Comparison of ENCODE assay signal across 8 mouse cellular contexts in the genomic region with DNA sequence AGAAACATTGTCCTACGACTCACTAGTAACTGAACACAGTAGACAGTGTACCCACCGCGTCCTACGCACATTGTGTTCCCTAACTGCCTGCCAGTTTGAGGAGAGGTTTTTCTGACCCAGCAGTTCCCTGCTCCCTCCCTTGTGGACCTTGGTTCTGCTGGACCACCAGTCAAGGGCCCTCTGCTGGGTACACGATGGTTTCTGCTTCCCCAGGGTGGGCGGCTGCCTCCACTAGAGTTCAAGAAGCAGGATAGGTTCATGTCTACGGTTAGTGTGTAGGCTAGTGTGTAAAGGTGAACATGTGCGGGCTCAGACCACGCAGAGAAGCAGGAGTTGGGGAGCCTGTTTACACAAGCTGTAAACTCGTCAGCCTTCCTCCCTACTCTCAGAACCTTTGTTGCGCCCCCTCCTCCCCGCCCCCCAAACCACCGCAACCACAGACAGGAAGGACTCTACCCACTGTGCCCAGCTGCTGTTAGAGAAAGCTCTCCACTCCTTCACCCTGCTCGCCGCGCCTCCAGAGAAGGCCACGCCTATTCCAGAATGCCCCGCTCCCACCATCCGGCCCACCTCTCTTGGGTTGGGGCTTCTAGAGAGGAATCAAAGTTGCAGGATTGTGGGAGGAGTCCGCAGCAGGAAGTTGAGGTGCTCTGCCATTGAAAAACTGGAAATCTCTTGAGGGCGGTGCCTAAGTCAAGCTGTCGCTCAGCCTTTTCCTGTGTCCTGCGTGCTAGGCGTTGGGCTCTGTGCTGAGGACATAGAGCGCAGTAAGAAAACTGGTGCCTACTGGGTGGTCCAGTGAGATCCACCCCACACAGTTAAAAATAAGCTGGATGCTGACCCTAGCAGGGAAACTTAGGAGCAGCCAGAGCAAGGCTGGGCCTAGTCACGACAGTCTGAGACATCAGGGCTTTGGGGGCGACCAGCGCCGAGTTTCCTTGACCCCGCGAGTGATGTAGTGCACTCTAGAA. TPM values are rescaled to one million over a fixed set of nuclear protein-coding genes. Genes with fewer than 3 reads are reported as not detected.
A peak's percentile ranks its signal among the peaks of the same experiment; 100 is the strongest.
DNase-seq lines count a peak whose midpoint lies in the region; ATAC-seq and TF ChIP-seq lines count a peak whose summit lies in the region.

Zfp13 (minus strand) TSS at position 906 of the 971 bp plus-strand sequence.

- peak; percentile 96 for ATAC-seq in heart, embryonic 15.5 days (replicated peaks; ENCODE audit: insufficient number of reproducible peaks, insufficient read depth, low FRiP score, low read depth)
- peak; percentile 91 for ATAC-seq in liver, embryonic 14.5 days (ENCODE audit: insufficient read depth)
- ATAC-seq in neural tube, embryonic 11.5 days (ENCODE audit: insufficient read depth, low FRiP score, low TSS enrichment), result peak; percentile 86

- H3K4me3 ChIP-seq in forebrain, embryonic 10.5 days, result peak within 1 kb of the TSS; percentile 55
- peak within 1 kb of the TSS; percentile 56 for H3K4me3 ChIP-seq in heart, embryonic 15.5 days
- peak within 1 kb of the TSS; percentile 59 to 77 for H3K4me3 ChIP-seq in liver, embryonic 14.5 days (ENCODE audit: insufficient read depth in 1 of 2, low read depth in 2 of 2, low read length in 2 of 2)
- H3K4me3 ChIP-seq in neural tube, embryonic 11.5 days (ENCODE audit: low read depth, low read length), result peak within 1 kb of the TSS; percentile 32

- peak within 1 kb of the TSS; percentile 70 for H3K4me2 ChIP-seq in heart, embryonic 15.5 days
- peak within 1 kb of the TSS; percentile 83 for H3K4me2 ChIP-seq in liver, embryonic 14.5 days (ENCODE audit: low read depth)
- peak within 1 kb of the TSS; percentile 67 for H3K4me2 ChIP-seq in neural tube, embryonic 11.5 days (ENCODE audit: low read depth)

- H3K36me3 ChIP-seq in forebrain, embryonic 10.5 days (replicated peaks), result no peaks in the 10 kb centered on the region
- no peaks in the 10 kb centered on the region for H3K36me3 ChIP-seq in heart, embryonic 15.5 days
- H3K36me3 ChIP-seq in liver, embryonic 14.5 days (replicated peaks; ENCODE audit: control insufficient read depth, insufficient read depth, low read depth), result no peaks in the 10 kb centered on the region
- H3K36me3 ChIP-seq in neural tube, embryonic 11.5 days (ENCODE audit: control insufficient read depth, insufficient read depth, low read length), result no peaks in the 10 kb centered on the region

- no peaks in the 10 kb centered on the region for H3K27me3 ChIP-seq in forebrain, embryonic 10.5 days (ENCODE audit: poor library complexity, severe bottlenecking)
- H3K27me3 ChIP-seq in heart, embryonic 15.5 days, result no peaks in the 10 kb centered on the region
- no peaks in the 10 kb centered on the region for H3K27me3 ChIP-seq in liver, embryonic 14.5 days (ENCODE audit: control insufficient read depth, insufficient read depth, low read length)
- H3K27me3 ChIP-seq in neural tube, embryonic 11.5 days (ENCODE audit: control insufficient read depth, insufficient read depth, low read length), result no peaks in the 10 kb centered on the region

- DNase-seq in CD8-positive naive resting alpha-beta T cell, adult 2 months (ENCODE audit: low read depth in 2 of 2, low spot score in 2 of 2), result peak; percentile 90 to 91
- peak; percentile 89 for DNase-seq in c-Kit-positive CD71-negative TER-119-negative erythroid progenitor cells, embryonic 14.5 days (ENCODE audit: low read depth)
- DNase-seq in forebrain, embryonic 10.5 days (ENCODE audit: extremely low spot score, low spot score), result peak; percentile 89
- DNase-seq in kidney, postnatal 25 days, result peak; percentile 88 to 95
- DNase-seq in liver, embryonic 14.5 days (ENCODE audit: low read depth in 3 of 3, low spot score in 3 of 3), result peak; percentile 71 to 74 (median 73)
- DNase-seq in neural tube, embryonic 11.5 days (ENCODE audit: low spot score), result peak; percentile 84
- peak; percentile 81 for DNase-seq in telencephalon, adult 2 months (ENCODE audit: low read depth, low spot score)

- H3K27ac ChIP-seq in forebrain, embryonic 10.5 days, result peak within 1 kb of the TSS; percentile 84
- peak within 1 kb of the TSS; percentile 90 for H3K27ac ChIP-seq in heart, embryonic 15.5 days
- H3K27ac ChIP-seq in liver, embryonic 14.5 days, result no peak within 1 kb of the TSS; the same call in none of the 2 replicates
- H3K27ac ChIP-seq in neural tube, embryonic 11.5 days (ENCODE audit: low read depth, low read length), result 0 out of 2 replicates have a peak within 1 kb of the TSS, but pooled peaks have one; percentile 60

- H3K9ac ChIP-seq in heart, embryonic 15.5 days, result peak within 1 kb of the TSS; percentile 65
- peak within 1 kb of the TSS; percentile 60 for H3K9ac ChIP-seq in liver, embryonic 14.5 days (replicated peaks)
- peak within 1 kb of the TSS; percentile 56 for H3K9ac ChIP-seq in neural tube, embryonic 11.5 days (ENCODE audit: low read length)

- H3K4me1 ChIP-seq in forebrain, embryonic 10.5 days, result peaks cover 47% of the 10 kb centered on the region
- H3K4me1 ChIP-seq in heart, embryonic 15.5 days (replicated peaks), result peaks cover 10% of the 10 kb centered on the region
- H3K4me1 ChIP-seq in liver, embryonic 14.5 days (replicated peaks; ENCODE audit: control insufficient read depth in 2 of 2, insufficient read depth in 2 of 2, low read length in 1 of 2), result peaks cover 0 to 12% of the 10 kb centered on the region in 2 experiments; a peak in 2 of 4 replicates
- H3K4me1 ChIP-seq in neural tube, embryonic 11.5 days (ENCODE audit: control insufficient read depth, insufficient read depth, low read length), result no peaks in the 10 kb centered on the region

- H3K9me3 ChIP-seq in forebrain, embryonic 10.5 days, result no peaks in the 10 kb centered on the region
- no peaks in the 10 kb centered on the region for H3K9me3 ChIP-seq in heart, embryonic 15.5 days (replicated peaks)
- no peaks in the 10 kb centered on the region for H3K9me3 ChIP-seq in liver, embryonic 14.5 days (ENCODE audit: control insufficient read depth, low read length)
- no peaks in the 10 kb centered on the region for H3K9me3 ChIP-seq in neural tube, embryonic 11.5 days (ENCODE audit: control insufficient read depth, low read length)

- no peak for TF ChIP-seq EP300 in liver, embryonic 14.5 days (IDR thresholded peaks at IDR 0.05; ENCODE audit: low read depth)

- no peak for TF ChIP-seq CTCF in liver, embryonic 14.5 days (IDR thresholded peaks at IDR 0.05; ENCODE audit: low read depth)

- 9% methylated on average over 31 of the region's 31 CpGs for WGBS in forebrain, embryonic 10.5 days
- 3% methylated on average over 31 of the region's 31 CpGs for WGBS in heart, embryonic 15.5 days
- 4% methylated on average over 29 of the region's 31 CpGs for WGBS in liver, embryonic 14.5 days (ENCODE audit: insufficient replicate concordance)
- 9% methylated on average over 30 of the region's 31 CpGs for WGBS in neural tube, embryonic 11.5 days

RNA-seq across cellular contexts. Expression of gene Zfp13, which starts in this region (rescaled TPM):
- 22.1 and 22.2 TPM in 2 replicates for polyA plus RNA-seq in forebrain, embryonic 10.5 days (2016; fragmentation: Nextera tagmentation; extraction: Ambion mirVana)
- polyA plus RNA-seq in heart, embryonic 15.5 days (2015; fragmentation: Nextera tagmentation; extraction: Ambion mirVana), result 6.7 and 8.3 TPM in 2 replicates
- 1.9 and 2.0 TPM in 2 replicates for polyA plus RNA-seq in liver, embryonic 14.5 days (2012; rRNA removed)
- 1.3 TPM in 2 replicates for polyA plus RNA-seq in liver, embryonic 14.5 days (2014; fragmentation: Nextera tagmentation; extraction: Ambion mirVana)
- polyA plus RNA-seq in neural tube, embryonic 11.5 days (2014; fragmentation: Nextera tagmentation; extraction: Ambion mirVana), result 19.7 and 20.3 TPM in 2 replicates
